Mouse (Mus musculus): ENCODE measurements around the gene Metrnl.

The Metrnl gene

DNA sequence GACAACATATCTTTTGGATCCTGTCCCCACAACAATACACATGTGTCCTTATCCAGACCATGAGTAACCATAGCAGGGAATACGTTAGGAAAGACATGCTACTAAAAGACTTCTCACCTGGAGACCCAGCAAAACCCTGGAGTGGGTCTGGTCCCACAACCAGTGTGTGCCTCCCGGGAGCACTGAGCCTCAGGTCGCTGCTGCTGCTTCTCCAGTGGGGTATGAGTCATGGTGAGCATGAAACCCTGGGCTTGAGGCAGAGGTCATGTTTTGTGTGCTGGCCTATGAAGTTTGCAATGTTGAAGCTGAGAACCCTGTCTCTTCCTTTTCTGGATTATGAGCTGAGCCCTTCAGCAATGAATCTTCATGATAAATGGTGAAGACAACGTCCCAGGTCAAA lies 15.3 kb upstream of the Metrnl start:
- no peak for DNase-seq (ENCODE audit: low spot score)

- no peak for DNase-seq (ENCODE audit: low spot score)
Measured at GRCm38 (mm10) chr11:121686674-121687073, 14.7 kb upstream of the Metrnl start.

GRCm38 (mm10) chr11:121688024-121688423 lies 13.3 kb upstream of the Metrnl start:
- peak; percentile 52 for DNase-seq (ENCODE audit: low spot score)

DNA sequence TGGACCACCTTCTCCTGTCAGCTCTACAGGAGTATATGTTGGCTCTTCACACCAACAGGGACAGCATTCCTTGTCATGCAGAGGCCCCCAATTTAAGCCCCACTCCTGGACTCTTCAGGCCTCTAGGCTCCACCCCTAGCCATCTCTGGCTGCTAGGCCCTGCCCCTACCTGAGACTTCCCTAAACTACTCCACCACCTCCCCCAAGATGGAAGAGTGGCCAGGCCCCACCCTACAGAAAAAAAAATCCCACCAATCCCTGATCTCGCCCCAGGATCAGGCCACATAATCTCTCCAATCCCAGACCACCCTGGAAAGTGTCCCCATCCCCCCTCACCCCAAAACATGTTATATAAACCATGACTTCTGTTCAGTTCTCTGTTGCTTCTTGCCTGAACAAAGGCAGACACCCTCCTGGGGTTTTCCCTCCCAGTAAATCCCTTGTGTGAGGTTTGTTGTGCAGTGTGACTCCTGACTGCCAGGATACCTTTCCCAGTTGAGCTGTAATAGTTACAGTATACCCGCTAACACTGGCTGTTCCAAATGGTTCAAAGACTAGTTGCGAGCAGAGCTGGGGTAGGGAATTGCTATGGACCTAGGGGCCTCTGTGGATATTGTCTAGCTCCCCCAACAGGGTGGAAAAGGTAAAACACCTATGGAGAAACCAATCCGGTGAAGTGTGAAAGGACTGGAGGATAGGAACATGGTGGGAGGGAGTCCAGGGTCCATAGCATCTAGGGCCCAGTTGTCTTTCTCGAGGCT lies 5.9 kb upstream of the Metrnl start:
- DNase-seq (ENCODE audit: low spot score) = no peak

GRCm38 (mm10) chr11:121697271-121697670 lies 4.1 kb upstream of the Metrnl start:
- peak; percentile 57 for DNase-seq (ENCODE audit: low spot score)

DNA sequence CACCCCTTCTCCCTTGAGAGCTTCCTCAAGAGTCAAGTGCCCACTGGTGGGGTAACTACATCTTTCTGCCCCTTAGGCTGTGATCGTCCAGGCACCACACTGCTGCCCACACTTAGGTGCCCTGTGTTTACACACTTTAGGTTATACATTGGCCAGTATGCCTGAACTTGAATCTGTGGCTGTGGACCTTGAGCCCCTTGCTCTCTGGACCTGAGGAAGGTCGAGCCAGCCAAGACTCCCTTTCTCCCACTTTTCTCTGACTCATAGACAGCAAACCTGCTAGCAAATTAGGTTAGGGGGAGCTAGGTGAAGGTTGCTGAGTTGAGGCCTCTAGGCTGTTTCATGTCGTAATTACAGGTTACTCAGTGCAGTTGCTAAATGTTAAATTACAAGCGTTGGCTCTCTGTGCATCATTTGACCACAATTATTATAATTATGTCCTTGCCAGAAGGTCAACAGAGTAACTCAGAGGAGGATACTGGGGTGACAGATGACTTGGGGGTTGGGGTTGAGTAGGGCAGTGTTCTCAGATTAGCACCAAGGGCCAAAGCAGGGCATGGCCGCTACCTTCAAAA lies 2.9 kb upstream of the Metrnl start:
- no peak for DNase-seq (ENCODE audit: low spot score)

GRCm38 (mm10) chr11:121702111-121702894 lies 959 bp downstream of the Metrnl start:
- DNase-seq (ENCODE audit: low spot score) = peak; percentile 44

- peak; percentile 77 for DNase-seq (ENCODE audit: low spot score)
Measured at GRCm38 (mm10) chr11:121702895-121703618, 1.7 kb downstream of the Metrnl start.

GRCm38 (mm10) chr11:121703619-121704215 lies 2.4 kb downstream of the Metrnl start:
- no peak for DNase-seq (ENCODE audit: low spot score)

DNA sequence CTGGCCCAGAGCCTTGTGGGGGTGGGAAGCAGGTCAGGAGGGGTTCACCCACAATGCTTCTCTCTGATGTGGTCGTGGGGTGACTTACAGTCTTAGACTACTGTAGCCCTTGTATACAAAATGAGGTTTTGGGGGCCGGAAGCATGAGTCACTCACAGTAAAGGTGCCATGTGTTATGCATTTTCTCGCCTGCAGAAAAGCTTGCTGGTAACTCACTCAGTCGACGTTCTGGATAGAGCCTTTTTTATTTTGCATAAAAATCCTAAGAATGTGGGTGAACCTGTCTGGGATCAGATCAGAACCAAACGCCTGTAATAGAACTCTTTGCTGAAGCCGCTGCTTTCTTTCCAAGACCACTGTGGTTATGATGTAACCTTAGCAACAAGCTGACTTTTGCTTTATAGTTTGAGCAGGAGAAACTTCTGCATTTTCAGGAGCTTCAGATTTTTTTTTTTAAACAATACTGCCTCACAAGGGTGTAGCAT lies 5.2 kb downstream of the Metrnl start:
- DNase-seq (ENCODE audit: low spot score) = peak; percentile 92

GRCm38 (mm10) chr11:121709278-121709677 lies 7.9 kb downstream of the Metrnl start:
- DNase-seq (ENCODE audit: low spot score) = no peak

- no peak for DNase-seq (ENCODE audit: low spot score)
Measured at GRCm38 (mm10) chr11:121710245-121710644, 8.9 kb downstream of the Metrnl start.

DNA sequence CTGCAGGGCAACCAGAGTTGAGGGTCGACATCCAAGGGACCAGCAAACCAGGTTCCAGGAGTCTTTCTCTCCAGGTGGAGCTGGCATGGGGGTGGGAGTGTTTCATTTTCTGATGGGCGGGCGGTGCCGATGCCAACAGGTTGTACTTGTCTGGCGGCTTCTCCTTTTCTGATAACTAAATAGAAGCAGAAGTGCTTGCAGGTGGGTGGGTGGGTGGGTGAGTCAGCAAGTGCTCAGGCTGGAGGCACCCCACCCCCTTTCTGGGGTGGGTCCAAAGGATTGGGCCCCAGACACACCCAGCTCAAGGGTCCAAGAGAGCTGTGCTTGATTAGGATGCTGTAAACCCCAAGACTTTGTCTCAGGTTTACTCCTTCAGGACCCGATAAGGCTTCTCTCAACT lies 11.6 kb downstream of the Metrnl start:
- no peak for DNase-seq (ENCODE audit: low spot score)

DNA sequence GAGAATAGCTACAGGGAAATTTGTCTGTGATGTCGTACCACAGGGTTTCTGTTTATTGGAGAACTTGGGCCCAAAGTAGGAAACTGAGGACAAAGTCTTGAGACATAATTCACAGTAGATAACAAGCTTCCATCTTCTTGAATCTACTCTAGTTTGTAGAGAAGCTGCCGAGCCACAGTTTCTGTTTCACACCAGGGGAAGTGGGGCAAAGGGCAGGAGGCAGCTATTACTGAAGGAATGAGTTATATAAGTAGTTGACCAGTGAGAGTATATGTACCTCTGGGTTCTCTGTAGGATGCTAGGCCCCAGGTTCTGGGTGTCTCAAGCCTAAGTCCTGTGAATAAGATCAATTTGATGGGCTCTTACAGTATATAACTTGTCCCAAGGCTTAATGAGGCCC lies 12.2 kb downstream of the Metrnl start:
- no peak for DNase-seq (ENCODE audit: low spot score)

DNA sequence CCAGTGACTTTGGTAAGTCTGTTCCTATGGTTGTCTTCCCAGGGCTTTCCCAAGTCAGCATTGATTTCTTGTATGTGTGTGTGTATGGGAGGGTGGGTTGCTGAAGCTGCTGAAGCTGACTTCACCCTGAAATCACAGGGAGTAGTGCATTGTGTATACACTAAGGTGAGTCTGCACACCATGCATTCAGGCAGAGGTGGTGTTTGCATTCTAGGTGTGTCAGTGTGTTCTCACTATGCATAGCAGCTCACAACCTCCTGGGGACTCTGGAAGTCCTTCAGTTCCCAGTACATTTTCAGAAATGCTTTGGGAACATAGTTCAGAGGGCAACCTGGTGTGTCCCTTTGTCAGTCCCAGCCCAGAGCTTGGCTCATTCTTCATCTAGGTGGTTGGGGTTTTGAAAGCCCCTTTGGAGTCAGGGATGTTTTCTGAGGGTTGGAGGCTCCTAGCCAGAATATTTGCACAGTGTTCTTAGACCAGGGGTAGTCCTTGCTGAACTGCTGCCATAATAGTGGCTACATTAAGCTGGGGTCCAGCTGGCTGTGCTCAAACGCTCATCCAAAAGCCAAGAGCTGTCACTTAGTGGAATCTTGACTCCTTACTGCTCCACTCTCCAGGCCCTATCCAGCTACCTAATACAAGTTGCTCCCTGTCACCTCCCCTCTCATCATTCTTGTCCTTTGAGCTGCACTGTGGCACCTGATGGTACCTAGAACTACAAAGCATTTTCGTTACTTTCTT lies 13.6 kb downstream of the Metrnl start:
- no peak for DNase-seq (ENCODE audit: low spot score)

GRCm38 (mm10) chr11:121717724-121718123 lies 16.4 kb downstream of the Metrnl start:
- no peak for DNase-seq (ENCODE audit: low spot score)

GRCm38 (mm10) chr11:121720752-121721151 lies 19.4 kb downstream of the Metrnl start:
- no peak for DNase-seq (ENCODE audit: low spot score)

DNA sequence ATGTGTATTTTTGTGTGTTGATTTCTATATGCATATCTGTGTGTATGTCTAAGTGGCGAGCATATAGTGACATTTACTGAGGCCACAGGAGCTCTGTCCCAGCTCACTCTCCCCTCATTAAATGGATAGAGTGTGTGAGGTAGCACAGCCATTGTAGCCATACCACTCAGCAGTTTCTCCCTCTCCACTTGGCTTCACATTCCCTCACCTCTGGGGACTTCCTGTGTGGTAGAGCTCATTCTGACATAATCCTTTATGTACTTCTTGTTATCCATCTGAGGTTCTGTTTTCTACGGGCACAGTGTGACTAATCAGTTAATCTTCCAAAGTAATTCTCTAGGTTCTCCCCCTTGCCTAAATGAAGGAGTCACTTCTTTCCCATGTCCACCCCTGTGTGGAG lies 21.1 kb downstream of the Metrnl start:
- no peak for DNase-seq (ENCODE audit: low spot score)

DNA sequence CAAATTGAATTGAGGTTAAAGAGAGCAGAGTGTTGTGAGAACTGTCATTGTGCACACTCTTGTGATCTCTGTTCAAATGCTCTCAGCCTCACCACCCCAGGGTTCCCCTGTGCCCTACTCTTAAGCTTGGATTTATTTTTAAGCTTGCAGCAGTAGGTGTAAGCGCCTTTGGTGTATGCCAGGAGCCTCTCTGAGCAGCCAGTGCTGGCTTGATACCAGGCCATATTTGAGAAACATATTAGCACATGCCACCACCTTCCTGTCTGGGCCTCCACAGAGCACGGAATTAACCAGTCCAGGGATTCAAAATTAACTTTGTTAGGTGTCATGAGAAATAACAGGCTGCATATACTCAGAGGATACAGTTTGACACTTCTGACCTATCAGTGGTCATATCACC lies 25.3 kb downstream of the Metrnl start:
- no peak for DNase-seq (ENCODE audit: low spot score)

- no peak for DNase-seq (ENCODE audit: low spot score)
Measured at GRCm38 (mm10) chr11:121734184-121734583, 32.8 kb downstream of the Metrnl start.

- no peak for DNase-seq (ENCODE audit: low spot score)
Measured at GRCm38 (mm10) chr11:121734892-121735291, 33.5 kb downstream of the Metrnl start.
